Mouse (Mus musculus): ENCODE data around the gene Surf2.
A peak's percentile ranks its signal among the peaks of the same experiment; 100 is the strongest.

Surf2 gene

DNA sequence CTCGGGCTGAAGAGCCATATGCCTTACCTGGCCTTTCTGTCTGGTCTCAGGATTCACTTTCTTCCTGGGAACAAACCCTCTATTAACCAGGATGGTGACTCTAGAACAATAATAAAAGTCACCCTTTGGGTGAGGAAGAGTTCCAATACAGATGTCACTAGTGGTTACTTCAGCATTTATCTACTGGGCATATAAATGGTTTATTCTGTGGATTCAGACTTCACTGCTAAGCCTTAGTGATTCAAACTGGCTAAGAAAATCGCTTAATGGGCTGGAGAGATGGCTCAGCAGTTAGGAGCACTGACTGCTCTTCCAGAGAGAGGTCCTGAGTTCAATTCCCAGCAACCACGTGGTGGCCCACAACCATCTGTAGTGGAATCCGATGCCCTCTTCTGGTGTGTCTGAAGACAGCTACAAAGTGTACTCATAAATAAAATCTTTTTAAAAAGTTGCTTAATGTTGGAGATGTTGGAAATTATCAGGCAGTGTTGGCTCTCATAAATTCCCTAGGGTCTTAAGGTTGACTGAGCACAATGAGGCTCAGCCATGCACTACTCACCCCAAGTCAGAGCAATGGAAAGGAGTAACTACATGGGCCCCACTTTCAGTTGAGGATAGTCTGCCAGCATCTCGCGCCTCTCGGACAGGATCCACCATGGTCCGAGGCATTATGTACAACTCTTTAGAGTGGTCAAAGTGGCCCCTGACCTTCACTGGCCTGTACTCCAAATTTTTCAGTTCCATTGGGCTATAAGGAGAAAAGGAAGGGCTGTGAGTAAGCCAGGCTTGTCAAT lies 1.8 kb upstream of the Surf2 start:
- DNase-seq (ENCODE audit: low spot score): no peak

DNA sequence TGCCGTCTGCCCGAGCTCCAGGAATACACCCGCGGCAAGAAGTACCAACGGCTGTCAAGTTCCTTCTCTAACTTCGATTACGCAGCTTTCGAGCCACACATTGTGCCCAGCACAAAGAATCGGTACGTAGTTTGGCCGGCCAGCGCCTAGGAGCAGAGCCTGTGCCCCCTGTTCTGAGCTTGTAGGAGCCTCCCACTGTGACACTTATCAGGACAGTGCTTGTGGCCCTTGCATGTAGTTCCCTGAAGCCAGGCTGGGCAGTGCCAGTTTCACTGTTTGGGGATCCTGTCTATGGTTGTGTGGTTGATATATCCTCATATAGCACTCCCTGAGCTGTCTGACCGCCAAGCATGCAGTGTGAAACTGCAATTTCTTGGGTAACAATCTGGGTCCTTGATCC lies 571 bp downstream of the Surf2 start:
- no peak for DNase-seq (ENCODE audit: low spot score)

DNA sequence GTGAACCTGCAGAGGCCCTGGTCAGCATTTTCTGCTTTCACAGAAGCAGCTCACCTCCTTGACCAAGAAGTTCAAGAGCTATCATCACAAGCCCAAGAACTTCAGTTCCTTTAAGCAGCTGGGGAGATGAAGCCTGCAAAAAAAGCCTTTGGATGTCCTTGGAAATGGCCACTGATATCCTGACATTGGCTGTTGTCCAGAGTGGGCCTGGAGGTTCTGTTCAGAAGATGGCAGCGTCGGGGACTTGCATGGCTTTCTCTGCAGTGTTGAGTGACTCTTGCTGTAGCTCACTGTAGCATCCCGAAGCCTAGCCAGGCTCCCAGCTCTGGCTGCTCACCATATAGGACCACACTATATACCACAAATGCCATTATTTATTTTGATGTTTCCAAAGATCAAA lies 3.5 kb downstream of the Surf2 start:
- no peak for DNase-seq (ENCODE audit: low spot score)

DNA sequence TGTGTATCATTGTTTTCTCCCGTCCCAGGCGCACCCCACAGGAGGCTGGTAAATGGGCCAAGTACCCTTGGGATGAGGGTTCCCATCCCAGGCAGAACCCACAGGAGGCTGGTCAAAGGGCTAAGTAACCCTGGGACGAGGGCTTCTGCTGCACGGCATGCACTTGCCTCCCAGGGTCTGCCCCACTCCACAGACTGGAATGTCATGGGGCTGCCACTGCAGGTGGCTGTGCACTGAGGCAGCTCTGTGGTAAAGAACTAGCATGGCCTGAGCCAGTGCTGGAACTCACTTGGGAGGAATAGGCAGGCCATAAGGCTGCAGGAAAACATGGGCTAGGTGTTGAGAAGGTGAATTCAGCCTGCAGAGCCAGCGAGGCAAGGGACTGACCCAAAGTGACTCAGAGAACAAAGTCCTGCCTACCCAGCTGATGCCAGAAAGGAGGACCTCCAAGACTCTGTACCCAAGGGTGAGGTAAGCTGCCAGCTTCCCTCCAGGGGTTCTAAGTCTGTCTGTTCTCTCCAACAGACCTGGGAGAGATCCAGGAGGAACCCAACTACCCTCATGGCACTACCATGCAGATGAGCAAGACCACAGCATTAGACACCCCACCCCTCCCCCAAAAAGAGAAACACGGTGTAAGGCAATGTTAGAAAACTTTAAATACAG lies 4.2 kb downstream of the Surf2 start:
- no peak for DNase-seq (ENCODE audit: low spot score)

DNA sequence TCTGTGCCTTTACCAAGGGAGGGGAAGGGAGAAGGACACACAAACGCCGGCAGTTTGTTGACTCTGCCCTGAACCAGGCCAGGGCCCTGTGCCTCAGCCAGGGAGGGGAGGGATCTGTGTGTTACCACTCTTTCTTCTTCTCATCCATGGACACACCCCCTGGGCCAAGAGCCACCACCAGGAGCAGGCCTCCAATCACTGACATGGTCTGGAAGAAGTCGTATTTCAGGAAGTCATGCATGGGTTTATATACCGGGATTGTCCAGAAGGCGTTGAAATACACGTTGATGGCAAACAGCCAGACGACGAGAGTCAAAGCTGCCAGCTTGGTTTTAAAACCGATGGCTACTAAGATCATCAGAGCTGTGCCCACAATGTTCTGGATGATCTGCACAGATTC lies 5.6 kb downstream of the Surf2 start:
- DNase-seq (ENCODE audit: low spot score): peak; percentile 30

DNA sequence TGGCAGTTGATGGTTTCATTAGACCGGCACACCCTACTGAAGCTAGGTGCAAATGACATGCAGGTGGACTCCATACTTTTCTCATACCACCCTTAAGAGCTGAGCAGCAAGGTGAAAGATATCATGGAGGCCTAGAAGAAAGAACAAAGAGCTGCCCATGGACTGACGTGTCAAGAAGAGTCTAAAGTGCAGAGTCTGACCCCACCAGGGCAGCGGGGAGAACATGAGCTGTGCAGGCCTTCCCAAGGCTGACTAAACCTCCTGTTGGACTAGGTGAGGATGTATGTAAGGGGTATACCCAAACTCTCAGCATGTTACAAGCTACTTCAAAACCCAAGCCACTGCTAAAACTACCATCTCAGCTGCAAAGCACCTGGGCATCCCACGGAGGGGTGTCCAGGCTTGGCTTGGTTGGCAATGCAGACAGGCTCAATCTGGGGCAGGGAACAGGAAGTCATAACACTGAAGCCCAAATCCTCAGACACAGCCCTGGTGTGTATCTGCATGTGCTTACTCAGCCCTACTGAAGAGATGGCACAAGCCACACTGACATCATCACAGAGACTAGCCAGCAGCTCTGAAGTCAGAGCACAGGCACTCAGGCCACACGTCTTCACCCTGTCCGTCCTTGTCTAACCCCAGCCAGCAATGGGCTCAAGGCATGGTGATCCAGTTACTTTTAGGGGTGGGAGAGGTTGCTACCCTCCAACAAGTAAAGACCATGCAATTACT lies 11.7 kb downstream of the Surf2 start:
- no peak for DNase-seq (ENCODE audit: low spot score)

DNA sequence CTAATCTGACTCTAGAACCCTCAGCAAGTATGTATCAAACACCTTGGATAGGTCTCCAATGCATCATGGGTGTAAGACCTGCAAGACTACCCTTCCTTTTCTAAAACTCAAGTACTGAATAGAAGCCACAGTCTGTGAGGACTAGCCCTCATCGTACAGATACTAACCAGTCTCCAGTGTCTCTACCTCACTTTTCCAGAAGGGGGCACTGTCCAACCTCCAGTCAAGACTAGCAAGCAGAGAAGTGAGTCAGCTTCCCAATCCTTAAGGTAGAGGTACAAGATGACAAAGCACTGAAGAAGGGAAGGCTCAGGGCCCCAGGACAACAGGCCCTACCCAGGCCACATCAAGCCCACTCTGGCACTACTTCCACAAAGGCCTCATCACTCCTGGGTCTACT lies 14.2 kb downstream of the Surf2 start:
- no peak for DNase-seq (ENCODE audit: low spot score)

DNA sequence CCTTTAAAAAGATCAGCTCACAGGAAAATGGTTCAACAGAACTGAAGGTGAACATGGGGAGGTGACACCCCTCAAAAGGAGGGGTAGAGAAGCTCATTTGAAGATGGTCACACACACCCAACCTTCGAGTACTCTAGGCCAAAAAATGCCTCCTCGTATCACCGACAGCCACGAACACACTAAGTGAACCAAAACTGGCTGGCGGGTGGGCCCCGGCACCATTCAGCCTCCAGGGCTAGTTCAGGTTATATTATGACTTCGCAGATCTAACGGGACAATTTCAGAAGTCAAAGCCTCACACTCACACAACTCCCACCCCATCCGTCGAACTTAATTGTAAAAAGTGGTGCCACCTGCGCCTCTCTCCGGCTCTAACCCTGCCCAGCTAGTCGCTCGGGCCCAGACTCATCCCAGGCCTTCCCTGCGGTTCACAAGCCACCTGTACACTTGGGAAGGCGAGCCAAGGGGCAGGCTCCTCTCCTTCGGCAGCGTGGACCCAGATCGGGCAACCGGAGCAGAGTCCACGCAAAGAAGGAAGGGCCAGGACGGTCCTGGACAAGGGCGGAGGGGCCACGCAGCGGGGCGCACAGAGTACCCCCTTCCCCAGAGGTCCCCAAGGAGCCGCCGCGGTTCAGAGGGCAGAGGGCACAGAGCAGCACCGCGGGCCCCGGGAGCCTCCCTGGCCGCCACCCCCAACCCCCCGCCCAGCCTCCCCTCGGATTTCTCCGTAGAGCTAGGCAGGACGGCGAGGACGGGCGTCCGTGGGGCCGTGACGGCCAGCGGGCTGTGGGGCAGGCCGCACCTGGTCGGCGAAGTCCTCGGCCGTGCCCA lies 16.5 kb downstream of the Surf2 start:
- no peak for DNase-seq (ENCODE audit: low spot score)

DNA sequence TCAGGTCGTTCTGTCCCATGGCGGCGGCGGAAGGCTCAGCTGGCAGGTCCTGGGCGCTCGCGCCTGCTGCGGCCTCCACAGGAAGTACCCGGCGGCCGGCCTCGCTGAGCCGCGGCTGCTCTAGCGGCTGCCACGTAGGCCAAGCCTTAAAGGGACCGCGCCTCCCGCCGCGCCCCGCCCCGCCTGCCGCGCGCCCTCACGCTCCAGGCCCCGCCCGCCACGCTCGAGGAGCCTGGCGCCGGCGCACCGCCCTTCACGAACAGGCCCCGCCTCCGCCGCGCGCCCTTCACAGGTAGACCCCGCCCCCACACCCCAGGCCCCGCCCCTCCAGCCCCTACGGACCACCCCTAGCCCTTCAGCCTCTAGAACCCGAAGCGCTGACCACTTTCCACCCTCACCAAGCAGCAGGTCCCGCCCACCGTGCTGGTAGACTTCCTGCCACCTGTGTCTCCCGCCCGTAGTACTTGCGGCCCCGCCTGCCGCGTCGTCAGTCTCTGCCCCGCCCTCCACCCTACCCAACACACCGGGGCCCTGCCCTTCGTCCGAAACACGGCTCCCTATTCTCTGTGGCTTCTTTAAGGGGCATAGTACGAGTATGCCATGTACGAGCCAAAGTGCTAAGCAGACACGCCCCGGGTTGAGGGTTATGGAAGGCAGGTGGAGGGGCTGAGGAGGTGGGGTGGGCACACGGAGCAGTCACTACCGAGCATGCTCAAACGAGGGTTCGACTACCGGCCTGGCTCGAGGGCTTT lies 17.3 kb downstream of the Surf2 start, which contains the start of the genes Surf4 and Stkld1:
TSS of gene Surf4 (minus strand) at position 625 of the 752 bp plus-strand sequence.
TSS of gene Stkld1 (plus strand) at position 744 of the 752 bp plus-strand sequence.
- DNase-seq (ENCODE audit: low spot score): peak; percentile 95

DNA sequence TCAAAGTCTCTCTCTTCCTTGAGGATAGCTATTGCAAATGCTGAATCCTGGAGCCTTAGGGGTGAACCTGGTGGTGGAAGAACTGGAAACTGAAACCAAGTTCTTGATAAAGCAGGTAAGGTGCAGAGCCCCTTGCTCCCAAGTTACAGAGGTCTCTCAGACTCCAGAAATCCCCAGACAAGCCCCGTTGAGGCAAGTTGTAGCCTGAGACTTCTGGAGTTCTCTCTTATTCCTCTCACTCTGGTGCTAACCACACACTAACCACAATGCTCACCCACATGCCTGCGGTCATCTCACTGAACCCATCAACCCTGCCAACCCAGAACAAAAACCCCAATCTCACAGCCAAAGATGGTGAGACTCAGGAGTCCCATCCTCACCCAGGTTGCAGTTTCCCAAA lies 19.1 kb downstream of the Surf2 start:
- DNase-seq (ENCODE audit: low spot score): no peak

DNA sequence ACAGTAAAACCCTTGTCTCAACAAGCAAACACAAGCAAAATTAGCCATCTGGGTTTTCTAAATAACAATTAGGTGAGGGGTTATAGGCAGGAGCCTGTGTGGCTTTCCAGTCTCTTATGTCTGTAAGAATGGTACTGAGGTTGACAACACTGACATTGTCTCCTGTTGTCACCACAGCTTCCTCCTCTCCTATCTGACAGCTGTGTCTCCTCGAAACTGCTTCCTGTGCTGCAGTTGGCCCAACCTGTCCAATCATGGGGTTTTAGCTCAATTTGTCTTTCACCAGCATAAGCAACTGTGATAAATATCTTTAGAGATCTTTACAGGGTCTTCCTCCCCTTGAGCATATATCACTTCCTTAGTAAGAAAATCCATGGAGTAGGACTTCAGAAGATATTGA lies 20.3 kb downstream of the Surf2 start:
- no peak for DNase-seq (ENCODE audit: low spot score)

DNA sequence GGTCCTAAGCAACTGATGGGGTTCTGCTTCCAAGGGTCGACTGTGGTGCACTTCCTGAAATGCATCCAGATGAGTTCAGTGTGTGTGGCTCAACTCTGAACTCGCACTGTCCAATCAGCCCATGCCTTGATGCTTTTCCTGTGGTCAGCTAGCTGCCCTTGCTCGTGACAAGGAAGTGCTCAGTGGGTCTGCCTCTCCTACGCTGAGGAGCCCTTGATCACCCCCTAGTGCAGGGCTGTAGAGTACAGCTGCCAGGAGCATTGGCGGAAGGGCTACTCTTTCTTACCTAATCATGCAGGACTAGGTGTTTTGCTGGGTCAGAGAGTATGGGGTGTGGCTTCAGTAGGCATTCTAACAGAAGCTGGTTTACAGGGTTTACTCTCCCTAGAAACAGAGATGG lies 25.4 kb downstream of the Surf2 start:
- no peak for DNase-seq (ENCODE audit: low spot score)

DNA sequence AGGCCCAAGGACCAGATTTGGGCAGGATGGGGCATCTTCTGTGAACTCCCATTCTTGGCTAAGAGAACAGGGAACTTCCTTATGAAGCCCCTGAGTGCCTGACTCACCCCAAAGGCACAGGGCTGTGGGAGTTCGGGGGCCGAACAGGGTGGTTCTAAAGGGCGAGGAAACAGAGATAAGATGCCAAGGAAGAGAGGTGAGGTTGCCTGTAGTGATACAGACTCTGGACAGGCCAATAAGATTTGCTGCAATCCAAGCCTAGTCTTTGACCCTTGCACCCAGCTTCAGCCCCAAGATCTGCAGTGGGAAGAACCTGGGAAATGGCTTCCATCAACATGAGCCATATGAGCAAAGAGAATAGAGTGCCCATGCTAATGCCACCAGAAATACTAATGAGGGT lies 27.1 kb downstream of the Surf2 start:
- no peak for DNase-seq (ENCODE audit: low spot score)

DNA sequence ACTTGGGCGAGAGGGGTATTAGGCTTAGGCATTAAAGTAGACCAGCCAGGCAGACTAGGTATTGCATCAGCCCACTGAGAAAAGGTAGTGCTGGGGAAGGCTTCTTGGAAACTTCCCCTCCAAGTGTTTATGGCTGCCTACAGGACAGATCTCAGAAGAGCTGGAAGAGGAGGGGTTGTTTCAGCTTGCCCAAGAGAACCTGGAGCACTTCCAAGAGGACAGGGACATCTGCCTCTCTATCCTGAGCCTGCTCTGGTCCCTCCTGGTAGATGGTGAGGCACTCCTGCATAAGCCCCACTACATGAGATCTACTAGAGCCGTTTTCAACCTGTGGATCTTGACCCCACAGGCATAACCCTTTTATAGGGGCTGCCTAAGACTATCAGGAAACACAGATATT lies 34.2 kb downstream of the Surf2 start:
- no peak for DNase-seq (ENCODE audit: low spot score)

DNA sequence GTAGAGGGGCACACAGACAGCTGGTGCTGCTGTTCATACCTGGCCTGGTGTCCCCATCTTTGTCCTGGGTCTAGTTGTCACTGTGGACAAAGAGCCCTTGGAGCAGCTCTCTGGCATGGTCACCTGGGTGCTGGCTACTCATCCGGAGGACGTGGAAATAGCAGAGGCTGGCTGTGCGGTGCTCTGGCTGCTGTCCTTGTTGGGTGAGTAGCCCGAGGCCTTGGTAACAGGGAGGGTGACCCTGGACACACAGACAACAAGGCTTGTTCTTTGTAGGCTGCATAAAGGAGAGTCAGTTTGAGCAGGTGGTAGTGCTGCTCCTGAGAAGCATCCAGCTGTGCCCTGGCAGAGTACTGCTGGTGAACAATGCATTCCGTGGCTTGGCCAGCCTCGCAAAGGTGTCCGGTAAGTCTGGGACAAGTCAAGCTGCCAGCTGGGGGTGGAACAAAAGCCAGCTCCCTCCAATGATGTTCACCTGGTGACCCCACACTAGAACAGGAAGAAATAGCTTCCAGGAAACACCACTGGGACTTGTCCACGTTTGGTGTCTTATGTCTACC lies 35.3 kb downstream of the Surf2 start:
- no peak for DNase-seq (ENCODE audit: low spot score)

DNA sequence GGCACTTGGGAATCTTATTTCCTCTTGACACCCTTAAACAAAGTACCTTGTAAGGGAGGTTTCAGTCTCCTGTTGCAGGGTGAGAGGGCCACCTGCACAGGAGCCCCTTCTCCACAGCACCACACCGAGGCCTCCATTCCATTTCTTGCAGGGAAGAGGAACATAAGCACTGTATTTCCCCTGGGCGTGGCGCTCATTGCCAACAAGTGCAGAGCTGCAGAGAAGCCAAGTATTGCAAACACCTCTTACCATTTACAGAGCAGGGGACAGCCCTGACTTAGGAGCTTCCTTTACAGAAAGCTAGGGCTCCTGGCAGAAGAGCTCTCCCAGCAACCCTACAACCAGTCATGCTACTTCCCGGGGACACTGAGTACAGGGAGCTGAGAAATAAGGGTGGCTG lies 36.0 kb downstream of the Surf2 start:
- no peak for DNase-seq (ENCODE audit: low spot score)

DNA sequence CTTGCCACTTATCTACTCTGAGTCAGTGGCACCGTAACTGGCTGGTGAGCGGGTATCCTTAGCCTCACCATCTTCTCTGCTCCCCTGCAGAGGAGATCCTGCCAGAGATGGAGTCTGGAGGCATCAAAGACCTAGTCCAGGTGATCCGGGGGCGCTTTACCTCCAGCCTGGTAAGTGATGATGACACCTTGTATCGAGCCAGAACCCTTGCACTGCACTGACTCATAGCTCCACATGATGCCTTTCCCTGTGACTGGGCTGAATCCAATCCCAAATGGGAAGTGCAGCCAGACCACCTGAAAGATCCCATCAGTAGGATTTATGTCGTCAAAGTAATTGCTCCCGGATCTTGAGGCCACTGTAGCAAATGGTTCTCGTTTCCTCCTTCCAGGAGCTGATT lies 36.7 kb downstream of the Surf2 start:
- no peak for DNase-seq (ENCODE audit: low spot score)

DNA sequence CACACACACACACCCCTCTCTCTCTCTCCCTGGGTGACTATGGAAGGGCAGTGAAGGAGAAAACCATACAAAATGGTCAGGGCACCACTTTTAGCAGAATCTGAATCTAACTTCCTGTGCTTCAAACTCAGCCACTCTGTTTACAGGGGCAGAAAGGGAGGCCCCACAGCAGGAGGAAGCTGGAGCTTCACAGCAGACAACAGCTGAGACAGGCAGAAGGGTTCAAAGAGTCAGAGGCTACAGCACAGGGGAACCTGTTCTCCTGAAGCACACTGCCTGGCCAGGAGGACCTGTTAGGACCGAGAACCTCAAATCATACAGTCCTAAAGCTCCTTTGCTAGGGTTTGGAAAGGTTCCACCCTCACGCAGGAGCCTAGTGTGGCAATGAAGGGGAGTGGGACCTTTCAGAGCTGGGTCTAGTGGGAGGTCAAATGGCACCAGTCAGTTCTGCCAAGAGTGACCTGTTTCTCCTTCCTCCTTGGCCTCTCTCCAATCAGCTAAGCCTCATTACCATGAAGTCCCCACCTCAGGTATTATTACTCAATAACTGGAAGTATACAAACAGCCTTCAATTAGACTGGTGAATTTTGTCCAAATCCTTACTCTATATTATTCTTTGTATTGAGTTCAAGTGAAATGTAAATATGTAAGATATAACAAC lies 38.7 kb downstream of the Surf2 start:
- no peak for DNase-seq (ENCODE audit: low spot score)

DNA sequence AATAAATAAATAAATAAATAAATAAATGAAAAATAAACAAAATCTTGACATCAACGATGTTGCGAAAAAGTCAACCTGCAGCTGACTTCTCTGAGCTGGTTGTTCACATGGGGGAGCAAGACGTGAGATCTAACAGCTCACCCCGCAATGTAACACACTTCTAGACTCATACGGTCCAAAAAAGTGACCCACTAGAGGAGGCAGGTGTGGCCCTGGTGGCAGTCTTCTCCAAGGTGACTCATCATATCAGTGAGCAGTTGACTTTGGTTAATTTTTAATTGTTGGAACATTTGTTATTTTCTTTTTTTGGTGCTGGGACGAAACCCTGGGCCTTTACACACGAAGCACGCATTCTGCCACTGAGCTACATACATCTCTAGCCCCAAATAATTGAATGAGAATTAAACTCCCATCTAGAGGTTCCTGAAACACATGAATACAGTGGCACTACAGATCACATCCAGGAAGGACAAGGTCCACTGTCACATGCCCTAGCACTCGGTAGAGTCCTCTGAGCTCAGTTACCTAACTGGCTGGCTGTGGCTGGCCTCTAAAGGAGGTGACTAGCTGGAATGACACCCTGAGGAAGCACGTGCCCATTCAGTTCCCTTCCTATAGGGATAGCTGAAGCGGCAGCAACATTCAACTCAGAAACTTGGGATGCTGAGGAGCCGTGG lies 40.8 kb downstream of the Surf2 start:
- DNase-seq (ENCODE audit: low spot score): no peak

DNA sequence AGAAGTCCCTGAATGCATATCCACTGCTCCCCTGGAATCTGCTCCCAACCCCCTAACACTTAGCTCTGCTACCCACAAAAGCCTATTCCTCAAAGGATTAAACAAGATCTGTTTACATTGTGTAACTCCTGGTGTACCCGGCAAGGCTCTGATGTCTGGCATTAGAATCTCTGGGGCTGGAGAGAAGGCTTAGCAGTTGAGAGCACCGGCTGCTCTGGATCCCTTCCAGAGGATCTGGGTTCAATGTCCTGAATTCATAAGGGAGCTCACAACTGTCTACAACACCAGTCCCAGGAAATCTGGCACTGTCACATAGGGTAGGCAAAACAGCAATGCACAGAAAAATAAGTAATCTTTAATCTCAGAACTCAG lies 41.3 kb downstream of the Surf2 start:
- no peak for DNase-seq (ENCODE audit: low spot score)
